Mouse (Mus musculus) heart, adult 2 months (tissue): ENCODE data around the gene Dpep2nb.

Experiments
- CTCF ChIP-seq: fragments of 200-600 bp; IDR thresholded peaks from 2 replicates; pipeline ENCODE4 v1.8.1; 2022; ENCODE audit warnings: antibody characterized with exemption, mild to moderate bottlenecking, moderate library complexity
- EP300 ChIP-seq: fragments of 200-500 bp; IDR thresholded peaks from 2 replicates; pipeline ENCODE4 v1.6.1; 2011; ENCODE audit warnings: low read depth, low read length, control low read depth; ENCODE audit not compliant: insufficient read depth
- POLR2A ChIP-seq: fragments of 200-500 bp; IDR thresholded peaks from 2 replicates; pipeline ENCODE4 v1.6.1; 2011; ENCODE audit warnings: mild to moderate bottlenecking, low read depth, low read length, control low read depth; ENCODE audit not compliant: insufficient read depth

DNA sequence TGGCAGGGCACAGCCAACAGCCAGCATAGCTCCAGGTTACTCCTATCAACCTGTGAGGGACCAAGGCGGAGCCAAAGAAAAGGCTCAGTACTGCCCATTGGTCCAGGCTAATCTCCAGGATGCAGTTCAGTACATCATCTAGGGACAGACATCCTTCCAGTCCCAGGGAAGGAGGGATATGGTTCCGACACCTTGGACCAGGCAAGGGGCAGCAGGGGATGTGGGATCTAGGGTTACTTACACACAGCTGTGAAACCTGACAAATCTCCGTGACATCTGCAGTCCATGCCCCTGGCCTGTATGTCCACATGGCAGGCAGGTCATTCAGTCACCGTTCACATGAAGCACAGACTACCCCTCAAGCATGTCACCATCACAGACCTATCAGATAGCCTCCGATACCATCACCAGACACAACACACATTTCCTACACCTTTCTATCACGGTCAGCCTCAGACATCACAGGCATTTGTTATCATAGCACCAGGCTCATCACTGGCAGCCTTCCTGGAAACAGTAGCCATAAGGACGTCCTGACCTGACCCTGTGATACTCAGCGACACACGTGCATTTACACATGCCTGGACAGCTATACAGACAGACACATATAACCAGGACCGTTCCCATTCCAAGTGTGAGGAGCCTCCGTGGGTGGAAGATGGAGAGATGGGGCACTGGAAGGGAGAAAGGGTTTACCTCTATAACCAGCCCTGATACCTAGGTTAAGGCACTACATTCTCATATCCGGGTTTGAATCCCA, 41.1 kb downstream of the Dpep2nb start:
- no peak for TF ChIP-seq POLR2A
- TF ChIP-seq CTCF = no peak
- no peak for TF ChIP-seq EP300
